Mouse (Mus musculus): ENCODE results near the gene Pou3f3. TPM values are rescaled to one million over a fixed set of nuclear protein-coding genes. Genes with fewer than 3 reads are reported as not detected.

The Pou3f3 gene
- polyA plus RNA-seq, 1 experiment from 2014 or later = 28.4 TPM

DNA sequence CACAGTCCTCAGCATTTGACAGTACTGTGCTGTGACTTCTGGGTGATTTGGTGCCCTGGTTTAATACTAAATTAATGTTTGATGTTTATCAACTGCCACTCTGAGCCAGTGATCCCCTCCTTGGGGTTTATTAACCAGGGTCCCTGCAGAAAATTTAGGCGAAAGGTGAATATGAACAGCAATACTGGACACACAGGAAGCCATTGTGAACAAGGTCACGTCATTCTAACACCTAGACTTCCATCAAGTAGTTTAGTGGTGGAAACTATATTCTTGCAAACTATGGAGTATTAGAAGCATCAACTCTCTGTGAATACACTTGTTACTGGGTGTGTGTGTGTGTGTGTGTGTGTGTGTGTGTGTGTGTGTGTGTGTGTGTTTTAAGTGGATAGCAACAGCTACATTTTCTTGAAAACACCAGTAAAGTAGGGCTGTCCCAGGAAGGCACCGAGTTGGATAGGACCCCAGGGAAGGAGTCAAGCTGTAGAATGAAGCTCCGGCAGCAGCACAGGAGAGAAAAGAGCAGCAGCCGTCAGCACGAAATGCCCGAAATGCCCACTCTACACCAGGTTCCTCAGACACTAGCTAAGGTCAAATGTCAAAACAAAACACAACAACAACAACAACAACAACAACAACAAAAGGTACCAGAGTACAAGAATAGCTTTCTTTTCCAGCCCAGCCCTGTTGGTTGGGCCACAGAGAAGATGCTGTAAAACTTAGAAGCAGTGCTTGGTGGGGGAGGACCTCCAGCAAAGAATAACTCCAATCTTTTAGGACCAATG is 7.6 kb upstream of the Pou3f3 start:
- Histone ChIP-seq H3K4me2 (replicated peaks) (peak overlapping the region; percentile 91), H3K27me3 (no peaks in the 10 kb centered on the region), H3K9me3 (no peaks in the 10 kb centered on the region), H3K27ac (peak overlapping the region; percentile 100), H3K36me3 (no peaks in the 10 kb centered on the region), H3K9ac (replicated peaks) (peak overlapping the region; percentile 85), H3K4me3 (replicated peaks) (peak overlapping the region; percentile 96), H3K4me1 (replicated peaks) (peaks cover 72% of the 10 kb centered on the region)
- 4% methylated on average over 7 of the region's 7 CpGs for WGBS
- ATAC-seq = no peak

DNA sequence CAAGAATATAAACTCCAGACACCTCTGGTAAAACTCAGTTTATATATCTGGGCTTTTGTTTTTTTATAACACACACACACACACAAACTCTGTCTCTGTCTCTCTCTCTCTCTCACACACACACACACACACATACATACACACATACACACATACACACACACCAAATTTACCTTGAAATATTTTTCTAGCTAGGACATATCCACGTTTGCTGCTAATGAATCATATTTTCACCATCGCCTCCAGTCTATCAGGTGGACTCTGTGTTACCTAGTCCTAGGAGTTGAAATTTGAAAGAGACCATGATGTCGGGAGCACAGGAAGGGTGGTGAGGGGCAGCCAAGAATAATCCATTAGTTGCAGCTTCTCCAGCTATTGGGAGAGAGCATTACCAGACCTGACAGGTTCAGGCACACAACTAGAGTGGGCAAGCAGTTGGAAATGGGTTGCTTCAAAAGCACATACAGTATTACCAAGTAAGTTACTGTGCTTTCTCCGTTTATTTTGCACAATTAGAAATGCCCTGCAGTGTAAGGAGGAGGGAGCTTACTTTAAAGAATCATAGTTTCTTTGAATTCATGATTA is 6.9 kb upstream of the Pou3f3 start:
- no peaks in the 10 kb centered on the region for H3K9me3 ChIP-seq
- peak overlapping the region; percentile 85 for H3K9ac ChIP-seq (replicated peaks)
- peak overlapping the region; percentile 100 for H3K27ac ChIP-seq
- no peaks in the 10 kb centered on the region for H3K36me3 ChIP-seq
- WGBS = 5% methylated on average over 4 of the region's 4 CpGs
- peak overlapping the region; percentile 91 for H3K4me2 ChIP-seq (replicated peaks)
- no peaks in the 10 kb centered on the region for H3K27me3 ChIP-seq
- peak overlapping the region; percentile 96 for H3K4me3 ChIP-seq (replicated peaks)
- ATAC-seq = no peak
- H3K4me1 ChIP-seq (replicated peaks) = peaks cover 65% of the 10 kb centered on the region

- 9% methylated on average over 4 of the region's 4 CpGs for WGBS
- Histone ChIP-seq H3K36me3 (no peaks in the 10 kb centered on the region), H3K9ac (replicated peaks) (peak overlapping the region; percentile 85), H3K27me3 (no peaks in the 10 kb centered on the region), H3K4me1 (replicated peaks) (peaks cover 52% of the 10 kb centered on the region), H3K4me2 (replicated peaks) (peak overlapping the region; percentile 91), H3K9me3 (no peaks in the 10 kb centered on the region), H3K4me3 (replicated peaks) (peak overlapping the region; percentile 96), H3K27ac (peak overlapping the region; percentile 100)
- no peak for ATAC-seq
Measured at GRCm38 (mm10) chr1:42690024-42690575, 5.5 kb upstream of the Pou3f3 start.

DNA sequence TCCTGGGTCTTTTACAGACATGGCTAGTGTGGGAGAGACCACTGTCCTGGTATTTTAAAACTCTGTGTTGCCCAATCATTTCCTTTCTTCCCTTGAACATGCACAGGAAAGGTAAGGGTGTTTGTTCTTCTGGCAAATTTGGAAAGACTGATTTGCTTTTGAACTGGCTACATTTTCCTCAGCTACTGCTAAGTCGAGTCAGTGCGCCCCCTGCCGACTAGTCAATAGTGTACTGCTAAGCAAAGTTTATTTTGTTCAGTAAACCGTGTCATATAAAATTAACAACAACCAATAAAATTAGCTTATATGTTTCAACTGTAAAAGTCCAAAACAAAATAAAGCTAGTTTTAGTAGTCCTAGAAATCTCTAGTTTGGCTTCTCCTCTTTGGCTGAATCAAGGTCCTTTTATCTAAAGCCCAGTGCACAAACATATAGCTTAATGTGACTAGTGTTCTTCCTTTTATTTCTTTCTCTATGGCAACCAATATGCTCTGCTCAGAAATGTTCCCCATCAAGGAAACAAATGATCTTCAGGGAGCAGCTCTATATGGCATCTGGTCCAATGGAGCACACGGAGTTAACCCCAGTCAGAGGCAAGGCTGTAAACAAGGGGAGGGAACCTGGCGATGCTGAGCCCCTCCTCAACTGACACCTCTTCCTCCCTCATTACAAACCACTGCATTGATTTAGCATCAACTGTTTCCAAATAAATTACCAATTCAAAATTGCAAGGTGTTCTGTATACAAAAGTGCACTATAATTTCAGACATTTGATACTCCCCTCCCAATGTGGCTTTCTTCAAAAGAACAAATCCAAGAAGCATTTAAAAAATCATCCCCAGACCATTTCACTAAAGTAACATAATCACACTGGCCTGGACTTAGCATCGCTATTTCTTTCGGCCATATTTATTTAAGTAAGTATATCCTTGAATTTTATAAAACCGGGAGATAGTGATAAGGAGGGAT is 4.1 kb upstream of the Pou3f3 start:
- no peaks in the 10 kb centered on the region for H3K27me3 ChIP-seq
- ATAC-seq = 0 out of 2 replicates have a peak, but pooled peaks have one; percentile 4
- peak overlapping the region; percentile 100 for H3K27ac ChIP-seq
- H3K4me3 ChIP-seq (replicated peaks) = peak overlapping the region; percentile 96
- H3K9ac ChIP-seq (replicated peaks) = peak overlapping the region; percentile 89
- WGBS = under 1% methylated on average over 9 of the region's 9 CpGs
- H3K4me1 ChIP-seq (replicated peaks) = peaks cover 40% of the 10 kb centered on the region
- no peaks in the 10 kb centered on the region for H3K9me3 ChIP-seq
- H3K4me2 ChIP-seq (replicated peaks) = peak overlapping the region; percentile 91
- H3K36me3 ChIP-seq = no peaks in the 10 kb centered on the region

DNA sequence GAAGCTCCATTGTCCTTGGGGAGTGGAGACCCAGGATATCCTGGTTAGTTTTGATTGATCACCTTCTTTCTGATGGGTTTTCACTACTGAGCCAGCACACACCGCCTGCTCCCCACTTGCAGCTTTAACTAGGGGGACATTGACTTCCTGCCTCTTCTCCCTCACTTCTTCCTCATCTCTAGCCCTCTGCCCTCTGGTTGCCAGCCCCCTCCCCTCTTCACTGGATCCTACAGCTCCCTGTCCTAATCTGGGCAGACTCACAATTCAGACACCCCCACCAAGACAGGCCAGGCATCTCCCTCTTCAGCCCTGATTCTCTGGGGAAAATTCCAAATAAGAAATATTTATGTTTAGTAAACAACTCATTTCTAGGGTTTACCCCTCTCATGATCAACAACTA is 3.3 kb upstream of the Pou3f3 start:
- no peak for ATAC-seq
- Histone ChIP-seq H3K9me3 (no peaks in the 10 kb centered on the region), H3K27me3 (no peaks in the 10 kb centered on the region), H3K27ac (peak overlapping the region; percentile 100), H3K4me2 (replicated peaks) (peak overlapping the region; percentile 91), H3K4me3 (replicated peaks) (peak overlapping the region; percentile 96), H3K36me3 (peaks cover under 1% of the 10 kb centered on the region; the same call in 1 of the 2 replicates), H3K9ac (replicated peaks) (peak overlapping the region; percentile 89), H3K4me1 (replicated peaks) (peaks cover 39% of the 10 kb centered on the region)
- 6% methylated on average over 1 of the region's 1 CpGs for WGBS

DNA sequence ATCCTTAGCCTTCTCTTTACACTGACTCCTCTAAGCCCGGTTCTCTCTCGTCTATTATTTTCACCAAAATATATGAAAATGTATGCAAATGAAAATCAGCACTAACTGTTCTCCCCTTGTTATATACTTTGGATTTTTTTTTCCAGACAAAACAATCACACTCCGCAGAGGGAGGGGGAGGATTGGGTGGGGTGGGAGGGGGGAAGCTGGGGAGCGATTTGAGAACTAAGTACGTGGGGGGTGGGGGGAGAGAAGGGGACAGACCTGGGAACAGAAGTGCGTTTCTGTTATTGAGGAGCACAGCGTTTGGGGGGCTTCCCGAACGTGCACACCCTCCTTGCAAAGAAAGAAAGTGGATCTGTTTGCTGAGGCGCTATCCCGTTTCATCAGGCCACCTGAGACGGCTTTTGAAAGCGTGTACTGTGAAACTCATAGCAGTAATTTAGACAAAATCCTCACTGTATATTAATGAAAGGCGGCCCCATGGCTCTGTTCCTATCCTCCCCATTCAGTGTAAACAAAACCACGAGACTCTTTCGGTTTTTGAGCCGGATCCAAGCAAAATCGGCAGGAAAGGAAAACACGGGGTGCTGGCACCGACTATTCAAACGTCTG is 2.4 kb upstream of the Pou3f3 start:
- Histone ChIP-seq H3K9me3 (no peaks in the 10 kb centered on the region), H3K4me3 (replicated peaks) (peak overlapping the region; percentile 96), H3K36me3 (peaks cover 10% of the 10 kb centered on the region), H3K27me3 (no peaks in the 10 kb centered on the region), H3K27ac (peak overlapping the region; percentile 100), H3K4me2 (replicated peaks) (peak overlapping the region; percentile 91), H3K4me1 (replicated peaks) (peaks cover 30% of the 10 kb centered on the region), H3K9ac (replicated peaks) (peak overlapping the region; percentile 89)
- ATAC-seq = no peak
- 0% methylated on average over 21 of the region's 21 CpGs for WGBS

DNA sequence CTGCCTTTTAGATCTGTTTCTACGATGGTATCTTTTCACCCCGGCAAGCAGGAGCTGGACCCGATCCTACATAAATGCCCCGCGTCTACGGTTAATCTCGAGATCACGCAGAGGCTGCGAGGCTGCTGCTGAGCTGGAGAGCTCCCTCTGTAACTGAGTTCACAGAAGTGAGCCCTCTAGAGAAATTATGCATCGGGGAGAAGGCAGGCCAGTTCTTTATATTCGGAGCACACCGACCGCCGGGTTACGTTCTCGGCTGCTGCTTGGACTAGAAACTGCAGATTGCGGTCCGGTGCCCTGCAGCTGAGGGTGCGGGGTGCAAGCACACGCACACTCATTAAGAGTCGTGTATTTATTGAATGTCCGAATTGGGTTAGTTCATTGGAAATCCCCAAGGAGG is 1.7 kb upstream of the Pou3f3 start:
- Histone ChIP-seq H3K27me3 (no peaks in the 10 kb centered on the region), H3K9me3 (no peaks in the 10 kb centered on the region), H3K4me2 (replicated peaks) (peak overlapping the region; percentile 91), H3K27ac (peak overlapping the region; percentile 100), H3K36me3 (peaks cover 17% of the 10 kb centered on the region), H3K9ac (replicated peaks) (peak overlapping the region; percentile 89), H3K4me1 (replicated peaks) (peaks cover 23% of the 10 kb centered on the region), H3K4me3 (replicated peaks) (peak overlapping the region; percentile 96)
- ATAC-seq = no peak
- under 1% methylated on average over 22 of the region's 22 CpGs for WGBS

- 1% methylated on average over 20 of the region's 26 CpGs for WGBS
- Histone ChIP-seq H3K27ac (peak overlapping the region; percentile 100), H3K4me3 (replicated peaks) (peak overlapping the region; percentile 96), H3K9me3 (no peaks in the 10 kb centered on the region), H3K4me1 (replicated peaks) (peaks cover 19% of the 10 kb centered on the region), H3K27me3 (no peaks in the 10 kb centered on the region), H3K9ac (replicated peaks) (peak overlapping the region; percentile 89), H3K36me3 (peaks cover 21% of the 10 kb centered on the region), H3K4me2 (replicated peaks) (peak overlapping the region; percentile 91)
- ATAC-seq = peak; percentile 22
Measured at GRCm38 (mm10) chr1:42694290-42694664, 1.3 kb upstream of the Pou3f3 start.

DNA sequence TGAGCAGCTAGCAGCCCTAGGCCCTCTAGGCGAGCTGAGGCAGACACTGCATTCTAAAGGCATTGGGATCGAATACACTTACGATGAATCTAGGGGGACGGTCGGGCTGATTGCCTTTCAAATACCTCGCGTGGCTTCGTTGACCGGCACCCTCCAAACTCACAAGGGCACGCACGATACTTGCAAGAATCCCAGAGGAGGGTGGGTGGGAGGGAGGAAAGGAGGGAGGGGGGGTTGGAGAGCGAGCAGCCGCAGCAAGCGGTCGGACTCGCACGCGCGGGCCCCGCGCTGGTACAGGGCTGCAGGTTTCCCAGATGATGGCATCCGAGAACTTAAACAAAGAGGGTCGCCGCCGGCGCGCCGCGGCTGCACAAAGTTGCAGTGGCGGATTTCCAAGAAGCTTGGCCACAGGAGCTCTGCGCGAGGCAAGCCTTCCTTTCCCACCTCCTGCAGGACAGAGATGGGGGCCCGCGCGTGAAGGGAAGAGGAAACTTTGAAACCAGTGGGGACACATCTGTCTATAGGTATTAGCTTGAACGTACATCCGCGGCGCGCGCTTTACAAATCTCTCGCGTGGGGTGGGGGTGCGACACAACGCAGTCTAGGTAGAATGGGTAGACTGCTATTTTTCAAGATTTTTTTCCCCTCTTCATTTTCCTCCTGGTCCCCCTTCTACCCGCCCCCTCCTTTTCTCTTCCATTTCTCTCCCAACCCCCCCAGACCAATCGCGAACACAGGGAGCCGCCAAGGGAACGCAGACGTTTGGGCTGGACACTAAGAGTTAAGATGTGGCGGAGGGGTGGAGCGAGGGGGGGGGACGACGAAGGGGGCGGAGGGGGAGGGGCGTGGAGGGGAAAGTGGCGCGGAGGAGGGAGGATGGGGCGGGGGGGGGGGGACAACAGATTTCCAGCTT is 647 bp upstream of the Pou3f3 start:
- Histone ChIP-seq H3K9me3 (no peaks in the 10 kb centered on the region), H3K27me3 (no peaks in the 10 kb centered on the region), H3K4me1 (replicated peaks) (peaks cover 12% of the 10 kb centered on the region), H3K9ac (replicated peaks) (peak overlapping the region; percentile 89), H3K36me3 (peaks cover 23% of the 10 kb centered on the region), H3K4me3 (replicated peaks) (peak overlapping the region; percentile 96), H3K27ac (peak overlapping the region; percentile 100), H3K4me2 (replicated peaks) (peak overlapping the region; percentile 91)
- under 1% methylated on average over 53 of the region's 60 CpGs for WGBS
- ATAC-seq = peak; percentile 64

- 0% methylated on average over 31 of the region's 62 CpGs for WGBS
- ATAC-seq = no peak
- Histone ChIP-seq H3K4me1 (replicated peaks) (peaks cover 9% of the 10 kb centered on the region; the same call in 1 of the 2 replicates), H3K27me3 (no peaks in the 10 kb centered on the region), H3K4me2 (replicated peaks) (peak overlapping the region; percentile 91), H3K36me3 (peaks cover 23% of the 10 kb centered on the region), H3K9ac (replicated peaks) (peak overlapping the region; percentile 100), H3K4me3 (replicated peaks) (peak overlapping the region; percentile 96), H3K9me3 (no peaks in the 10 kb centered on the region), H3K27ac (peak overlapping the region; percentile 100)
Measured at GRCm38 (mm10) chr1:42696371-42697031, 933 bp downstream of the Pou3f3 start.
